Mouse (Mus musculus) mesoderm, embryonic 11.5 days (tissue): Measurements from ENCODE around the gene Lactbl1.
A peak's percentile ranks its signal among the peaks of the same experiment; 100 is the strongest.

Experiments
- DNase-seq: peaks from one replicate; pipeline ENCODE4 v3.0.0-alpha.2; 2012; ENCODE audit warnings: low read depth, low spot score

Gene Lactbl1

GRCm38 (mm10) chr4:136684485-136684884 is 62.1 kb downstream of the Lactbl1 start:
- DNase-seq, result no peak

- DNase-seq, result peak; percentile 75
Measured at GRCm38 (mm10) chr4:136685431-136685869, 63.0 kb downstream of the Lactbl1 start.

- no peak for DNase-seq
Measured at GRCm38 (mm10) chr4:136688113-136688512, 65.7 kb downstream of the Lactbl1 start.
